Mouse (Mus musculus) embryo, embryonic 11 days (tissue): ENCODE measurements around the gene Brpf3.
"Not testable (repeated sequence)": the region's sequence is repeated elsewhere in the genome, so short reads cannot be mapped to it uniquely, and the experiment has no call there.

Source experiments
- DNase-seq: peaks from one replicate; pipeline ENCODE4 v3.0.0-alpha.2; 2015

Brpf3 gene

DNA sequence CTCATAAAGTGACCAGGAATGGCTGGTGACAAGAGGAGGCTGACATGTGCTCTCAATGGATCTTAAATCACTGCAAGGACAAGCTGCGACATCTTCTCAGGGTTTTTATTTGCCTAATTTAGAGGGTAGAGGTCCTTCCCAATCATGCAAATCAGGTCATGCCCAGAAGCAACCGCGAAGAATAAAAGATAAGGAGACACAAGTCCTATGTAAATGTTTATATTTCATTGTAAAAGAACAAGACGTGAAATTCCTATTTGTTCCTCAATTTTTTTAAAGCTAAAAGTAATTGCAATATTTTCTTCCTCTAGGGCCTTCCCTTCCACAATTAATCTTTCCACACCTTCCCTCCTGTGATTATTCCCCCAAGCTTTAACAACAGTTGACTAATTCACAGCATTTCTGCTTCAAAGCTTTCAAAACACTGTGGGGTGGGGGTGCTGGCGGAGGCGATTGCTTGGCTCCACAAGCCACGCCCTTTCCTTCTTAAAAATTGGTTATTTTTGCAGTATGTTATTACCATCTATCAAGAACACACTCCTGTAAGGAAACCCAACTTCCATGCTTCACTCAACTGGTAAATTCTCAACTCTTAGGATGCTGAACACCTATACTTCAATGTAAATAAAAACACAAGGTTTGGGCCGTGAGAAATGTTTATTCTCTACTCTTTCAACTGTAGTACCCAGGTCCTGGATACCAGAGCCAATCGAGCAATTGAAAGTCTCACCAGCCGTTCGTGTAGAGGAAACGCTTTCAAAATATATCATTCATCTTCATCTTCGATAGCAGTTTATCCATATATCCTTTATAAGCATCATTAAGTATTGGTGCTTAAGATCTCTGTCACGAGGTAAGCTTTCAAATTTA, 1.4 kb upstream of the Brpf3 start:
- DNase-seq, result peak; percentile 34

DNA sequence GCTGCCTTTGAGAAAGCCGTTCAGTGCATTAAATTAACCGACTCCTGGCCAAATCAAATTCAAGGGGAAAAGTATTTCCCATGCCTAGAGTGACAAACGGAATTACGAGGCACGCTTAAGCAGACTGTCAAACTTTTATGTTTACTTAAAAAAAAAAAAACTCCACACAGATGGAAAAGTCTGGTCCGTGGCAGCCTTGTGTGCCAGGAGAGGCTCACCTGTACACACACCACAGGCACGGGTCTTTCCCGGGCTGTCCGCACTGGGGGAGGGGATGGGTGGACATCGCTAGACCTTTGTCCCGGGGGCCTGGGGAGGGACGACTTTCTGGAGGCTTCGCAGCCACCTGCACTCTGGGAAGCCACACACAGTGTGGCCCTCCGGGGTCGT, 614 bp upstream of the Brpf3 start:
- no peak for DNase-seq

DNA sequence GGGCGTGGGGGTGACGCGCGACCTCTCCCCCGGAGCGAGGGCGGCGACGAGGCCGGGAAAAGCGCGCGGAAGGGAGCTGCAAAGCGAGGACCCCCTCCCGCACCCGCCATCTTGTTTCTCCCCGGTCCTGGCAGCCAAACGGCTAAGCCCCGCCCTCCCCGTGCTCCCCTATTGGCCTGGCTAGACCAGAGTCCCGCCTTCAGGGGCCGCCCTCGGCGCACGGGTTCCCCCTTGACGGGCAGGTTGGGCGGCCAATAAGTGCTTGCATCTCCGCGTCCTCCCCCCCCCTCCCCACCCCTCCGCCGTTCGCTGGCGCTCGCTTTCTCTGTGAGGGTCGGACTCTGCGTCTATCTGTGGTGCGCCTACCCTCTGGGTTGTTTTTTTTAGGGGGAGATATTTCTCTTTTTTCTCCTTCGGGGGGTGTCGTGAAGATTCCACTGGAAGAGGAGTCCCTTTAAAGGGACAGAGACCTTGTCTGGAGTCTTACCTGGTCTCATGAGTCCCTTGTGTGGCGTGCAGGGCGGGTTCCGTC, 650 bp downstream of the Brpf3 start:
- DNase-seq, result peak; percentile 100

DNA sequence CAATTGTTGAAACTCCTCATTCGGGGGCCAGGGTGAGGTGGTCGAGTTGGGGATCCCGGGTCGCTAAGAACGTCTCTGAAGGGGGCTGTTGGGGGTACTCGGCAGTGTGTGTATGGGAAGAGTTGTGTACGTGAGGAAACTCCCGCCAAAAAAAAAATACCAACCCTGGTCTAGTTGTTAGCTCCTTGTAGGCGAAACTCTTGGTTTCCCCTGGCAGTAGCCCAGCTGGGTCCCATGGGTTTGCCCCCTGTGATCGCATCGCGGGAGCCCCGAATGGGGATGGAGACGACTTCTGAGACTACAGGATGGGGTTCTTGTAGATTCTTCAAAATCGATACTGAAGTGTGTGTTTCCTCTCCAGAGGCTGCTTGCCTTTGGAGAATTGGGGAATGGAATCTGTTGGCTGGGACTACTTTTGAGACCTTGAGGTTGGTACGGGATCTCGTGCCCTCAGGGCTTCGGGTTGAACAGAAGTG, 1.2 kb downstream of the Brpf3 start:
- DNase-seq, result peak; percentile 62

DNA sequence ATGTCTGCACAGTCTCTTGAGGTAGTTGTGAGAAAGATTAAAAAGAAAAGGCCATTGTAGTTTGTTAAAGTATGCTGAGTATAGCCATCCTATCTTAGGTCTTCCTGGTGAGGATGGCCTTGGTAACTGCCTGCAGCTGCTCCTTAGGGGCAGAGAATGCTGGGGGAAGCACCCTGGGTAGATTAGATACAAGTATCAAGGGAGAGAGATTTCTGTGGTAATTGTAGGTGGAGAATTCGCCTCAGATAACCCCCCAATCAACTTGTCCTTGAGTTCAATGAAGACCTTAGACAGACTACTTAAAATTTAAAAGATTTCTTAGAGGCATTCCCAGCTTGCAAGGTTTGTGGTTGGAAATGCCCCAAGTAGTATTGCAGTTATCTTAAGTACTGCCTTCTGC, 2.4 kb downstream of the Brpf3 start:
- DNase-seq, result no peak

DNA sequence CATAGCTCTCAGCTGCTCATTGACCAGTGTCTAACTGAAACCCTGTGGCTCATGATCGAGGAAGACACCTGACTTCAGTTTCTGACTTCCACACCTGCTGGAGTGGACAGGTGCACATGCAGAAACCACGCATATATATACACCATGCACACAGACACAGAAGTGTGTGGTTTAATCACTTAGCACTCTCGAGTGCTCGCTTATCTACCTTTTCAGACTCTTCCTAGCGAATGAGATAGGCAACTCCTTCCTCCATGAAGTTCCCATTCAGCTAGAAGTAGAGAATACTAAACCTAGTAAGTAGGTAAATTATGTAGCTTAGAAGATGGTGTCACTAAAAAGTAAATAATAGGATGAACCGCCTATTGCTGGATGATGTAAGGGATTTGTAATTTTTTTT, 4.1 kb downstream of the Brpf3 start:
- DNase-seq, result no peak

DNA sequence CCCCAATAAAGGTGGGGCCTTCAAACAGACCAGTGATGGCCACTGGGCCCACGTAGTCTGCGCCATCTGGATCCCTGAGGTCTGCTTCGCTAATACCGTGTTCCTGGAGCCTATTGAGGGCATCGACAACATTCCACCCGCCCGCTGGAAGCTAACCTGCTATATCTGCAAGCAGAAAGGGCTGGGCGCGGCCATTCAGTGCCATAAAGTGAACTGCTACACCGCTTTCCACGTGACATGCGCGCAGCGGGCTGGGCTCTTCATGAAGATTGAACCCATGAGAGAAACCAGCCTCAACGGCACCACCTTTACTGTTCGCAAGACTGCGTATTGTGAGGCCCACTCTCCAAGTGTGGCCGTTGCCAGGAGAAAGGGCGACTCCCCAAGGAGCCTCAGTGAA, 5.9 kb downstream of the Brpf3 start:
- no peak for DNase-seq

DNA sequence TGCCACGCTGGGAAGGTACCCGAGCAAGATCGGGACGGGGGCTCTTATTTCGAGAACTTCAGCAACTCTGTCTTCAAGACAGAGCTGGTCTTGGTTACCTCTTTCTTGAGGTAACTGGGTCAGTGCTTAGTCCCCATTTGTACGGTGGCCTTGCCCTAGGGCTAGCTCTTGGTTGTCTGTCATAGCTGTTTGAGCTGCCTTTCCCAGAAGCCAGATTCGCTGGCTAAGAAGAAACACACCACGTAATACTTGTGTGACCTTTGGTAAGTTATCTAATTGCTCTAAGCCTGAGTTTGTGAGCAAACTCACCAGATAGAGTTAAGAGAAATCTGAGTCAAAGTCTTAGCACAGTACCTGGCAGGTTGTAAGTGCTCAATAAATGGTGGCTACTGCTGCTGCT, 7.8 kb downstream of the Brpf3 start:
- DNase-seq, result no peak

DNA sequence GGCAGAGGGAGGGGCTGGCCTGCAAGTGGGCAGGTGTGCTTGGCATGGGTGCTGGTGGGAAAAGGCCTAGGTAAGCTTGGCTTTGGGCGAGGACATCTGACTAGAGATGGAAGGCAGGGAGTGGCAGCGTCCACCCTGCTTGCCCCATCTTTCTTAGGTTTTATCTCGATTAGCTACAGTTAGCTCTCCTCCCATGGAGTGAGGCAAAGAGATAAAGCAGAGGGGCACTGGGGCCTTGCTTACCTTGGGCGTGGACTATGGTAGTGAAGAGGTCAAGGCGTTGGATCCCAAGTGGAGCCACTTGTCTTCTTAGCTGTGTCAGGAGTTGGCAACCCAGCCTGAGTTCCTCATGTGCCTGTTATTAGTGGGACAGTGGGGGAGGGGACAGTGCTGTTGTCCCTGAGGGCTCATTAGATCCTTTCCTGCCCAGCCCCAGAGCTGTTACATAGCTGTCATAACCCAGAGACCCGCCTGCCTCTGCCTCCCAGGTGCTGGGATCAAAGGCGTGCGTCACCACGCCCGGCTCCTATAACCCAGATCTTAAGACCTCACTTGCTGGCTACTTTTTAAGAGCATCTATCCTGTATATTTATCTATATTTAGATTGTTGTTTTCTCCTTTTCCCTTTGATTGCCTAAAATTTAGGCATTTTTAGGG, 8.4 kb downstream of the Brpf3 start:
- no peak for DNase-seq

DNA sequence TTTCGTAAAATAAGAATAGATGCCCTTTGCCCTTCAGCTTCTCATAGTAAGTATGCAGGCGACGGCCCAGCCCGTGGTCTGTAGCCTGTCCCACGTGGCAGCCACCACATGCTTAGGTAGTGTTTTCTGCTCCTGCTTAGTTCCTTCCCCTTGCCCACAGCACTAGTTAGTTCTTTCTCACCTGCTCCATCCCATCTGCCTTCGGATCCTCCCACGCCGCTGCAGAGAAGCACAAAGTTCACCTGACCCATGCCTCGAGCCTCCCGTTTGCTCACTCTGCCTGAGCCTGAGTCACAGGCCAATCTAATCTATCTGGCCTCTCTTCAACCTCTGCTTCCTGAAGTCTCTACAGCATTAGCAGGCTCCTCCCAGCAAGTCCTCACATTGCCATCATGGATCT, 11.5 kb downstream of the Brpf3 start:
- DNase-seq, result no peak

DNA sequence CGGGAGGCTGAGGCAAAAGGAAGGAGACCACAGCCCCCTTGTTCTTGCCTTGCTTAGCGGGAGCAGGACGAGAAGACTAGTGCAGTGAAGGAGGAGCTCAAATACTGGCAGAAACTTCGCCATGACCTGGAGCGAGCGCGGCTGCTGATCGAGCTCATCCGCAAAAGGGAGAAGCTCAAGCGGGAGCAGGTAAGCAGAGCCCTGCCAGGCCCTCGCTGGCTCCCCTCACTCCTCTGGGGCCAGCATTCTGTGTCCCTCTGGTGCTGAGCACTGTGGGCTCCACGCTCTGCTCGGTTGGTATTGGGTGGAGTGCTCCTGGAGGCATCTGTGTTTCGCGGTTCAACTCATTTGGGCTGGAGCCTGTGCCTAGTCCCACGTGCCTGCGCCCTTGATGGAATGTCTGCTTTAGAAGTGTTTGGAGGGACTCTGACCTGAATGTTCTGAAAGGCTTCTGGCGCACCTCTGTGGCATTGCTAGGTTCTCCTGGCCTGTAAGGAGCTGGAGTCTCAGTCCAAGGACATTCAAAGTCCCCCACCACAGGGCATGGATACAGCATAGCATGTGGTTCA, 13.7 kb downstream of the Brpf3 start:
- no peak for DNase-seq

DNA sequence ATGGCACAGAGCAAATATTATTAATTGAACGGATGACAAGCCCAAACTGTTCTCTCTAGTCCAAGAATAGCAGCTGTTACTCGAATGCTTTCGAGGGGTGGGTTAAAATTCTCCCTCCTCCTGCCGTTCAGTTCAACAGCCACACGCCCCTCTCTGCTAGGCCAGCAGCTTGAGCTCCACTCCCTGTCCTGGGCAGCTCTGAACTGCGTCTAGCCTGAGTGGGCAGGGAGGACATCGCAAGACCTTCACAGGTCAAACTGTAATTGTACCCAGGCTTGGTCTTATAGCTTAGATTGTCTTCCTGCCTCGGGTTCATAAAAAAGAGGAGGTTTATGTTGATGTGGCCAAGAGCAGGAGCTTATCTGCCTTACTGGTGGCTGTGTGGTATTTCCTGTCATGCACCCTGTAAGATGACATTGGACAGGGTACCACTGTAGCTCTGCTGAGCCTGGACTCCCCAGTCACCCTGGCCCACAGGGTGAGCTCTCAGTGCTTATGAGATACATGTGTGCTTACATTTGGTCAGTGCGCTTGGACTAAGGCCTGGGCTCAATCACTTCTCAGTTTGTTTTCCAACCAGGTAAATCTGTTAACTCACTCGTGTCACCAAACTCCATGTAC, 14.6 kb downstream of the Brpf3 start:
- no peak for DNase-seq

DNA sequence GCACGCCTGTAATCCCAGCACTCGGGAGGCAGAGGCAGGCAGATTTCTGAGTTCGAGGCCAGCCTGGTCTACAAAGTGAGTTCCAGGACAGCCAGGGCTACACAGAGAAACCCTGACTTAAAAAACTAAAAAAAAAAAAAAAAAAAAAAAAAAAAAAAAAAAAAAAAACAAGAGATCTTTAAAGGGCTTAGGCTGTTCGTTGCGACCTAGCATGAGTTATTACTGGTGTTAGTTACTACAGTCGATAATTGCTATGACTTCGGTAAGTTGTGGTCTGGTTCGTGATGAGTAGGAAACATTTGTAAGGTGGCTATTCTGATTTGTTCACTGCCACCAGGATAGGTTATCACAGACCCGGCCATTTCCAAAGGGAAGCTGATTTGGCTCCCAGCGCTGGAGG, 15.4 kb downstream of the Brpf3 start:
- DNase-seq, result not testable (repeated sequence)

DNA sequence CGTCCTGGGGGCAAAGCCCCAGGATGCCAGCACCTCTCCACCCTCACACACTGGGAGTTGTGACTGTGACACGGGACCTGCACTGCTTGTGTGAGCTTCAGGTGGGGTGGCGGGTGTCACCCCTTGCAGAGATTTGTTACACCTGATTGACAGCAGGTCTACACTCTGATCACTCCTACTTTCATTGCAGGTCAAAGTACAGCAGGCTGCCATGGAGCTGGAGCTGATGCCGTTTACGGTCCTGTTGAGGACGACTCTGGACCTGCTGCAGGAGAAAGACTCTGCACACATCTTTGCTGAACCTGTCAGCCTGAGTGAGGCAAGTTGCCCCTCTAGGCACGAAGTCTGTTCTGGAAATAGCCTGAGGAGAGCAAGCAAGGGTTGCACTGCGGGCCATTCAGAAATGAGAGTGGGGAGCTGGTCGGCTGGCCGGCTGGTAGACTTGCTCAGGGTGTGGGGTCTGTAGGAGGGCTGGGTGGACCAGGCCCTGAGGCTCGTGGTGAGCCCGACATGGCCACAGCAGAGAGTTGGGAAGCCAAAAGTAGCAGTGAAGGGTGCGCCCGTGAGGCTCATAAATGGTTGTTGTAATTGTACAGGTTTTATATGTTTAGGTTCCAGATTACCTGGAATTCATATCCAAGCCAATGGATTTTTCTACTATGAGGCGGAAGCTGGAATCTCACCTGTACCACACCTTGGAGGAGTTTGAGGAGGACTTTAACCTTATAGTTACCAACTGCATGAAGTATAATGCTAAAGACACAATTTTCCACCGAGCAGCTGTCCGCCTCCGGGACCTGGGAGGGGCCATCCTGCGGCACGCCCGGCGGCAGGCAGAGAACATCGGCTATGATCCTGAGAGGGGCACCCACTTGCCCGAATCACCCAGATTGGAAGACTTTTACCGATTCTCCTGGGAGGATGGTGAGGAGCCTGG, 16.3 kb downstream of the Brpf3 start:
- DNase-seq, result no peak

DNA sequence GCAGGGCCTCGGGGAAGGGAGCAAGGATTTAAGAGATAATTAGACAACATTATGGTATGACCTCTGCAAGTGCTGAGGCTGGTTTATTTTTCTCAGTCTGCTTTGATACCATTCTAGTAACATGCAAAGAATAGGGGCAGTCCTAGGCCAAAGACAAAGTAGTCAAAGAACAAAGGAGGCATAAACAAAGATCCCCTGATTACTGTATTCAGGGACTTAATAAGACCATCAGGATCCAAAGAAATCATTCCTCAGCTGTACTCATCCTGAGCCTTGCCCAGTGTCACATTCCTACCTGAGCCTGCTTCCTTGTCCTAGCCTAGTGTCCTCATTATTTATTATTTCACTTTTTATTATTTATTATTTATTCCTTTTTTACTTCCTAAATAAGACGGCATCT, 19.3 kb downstream of the Brpf3 start:
- no peak for DNase-seq

DNA sequence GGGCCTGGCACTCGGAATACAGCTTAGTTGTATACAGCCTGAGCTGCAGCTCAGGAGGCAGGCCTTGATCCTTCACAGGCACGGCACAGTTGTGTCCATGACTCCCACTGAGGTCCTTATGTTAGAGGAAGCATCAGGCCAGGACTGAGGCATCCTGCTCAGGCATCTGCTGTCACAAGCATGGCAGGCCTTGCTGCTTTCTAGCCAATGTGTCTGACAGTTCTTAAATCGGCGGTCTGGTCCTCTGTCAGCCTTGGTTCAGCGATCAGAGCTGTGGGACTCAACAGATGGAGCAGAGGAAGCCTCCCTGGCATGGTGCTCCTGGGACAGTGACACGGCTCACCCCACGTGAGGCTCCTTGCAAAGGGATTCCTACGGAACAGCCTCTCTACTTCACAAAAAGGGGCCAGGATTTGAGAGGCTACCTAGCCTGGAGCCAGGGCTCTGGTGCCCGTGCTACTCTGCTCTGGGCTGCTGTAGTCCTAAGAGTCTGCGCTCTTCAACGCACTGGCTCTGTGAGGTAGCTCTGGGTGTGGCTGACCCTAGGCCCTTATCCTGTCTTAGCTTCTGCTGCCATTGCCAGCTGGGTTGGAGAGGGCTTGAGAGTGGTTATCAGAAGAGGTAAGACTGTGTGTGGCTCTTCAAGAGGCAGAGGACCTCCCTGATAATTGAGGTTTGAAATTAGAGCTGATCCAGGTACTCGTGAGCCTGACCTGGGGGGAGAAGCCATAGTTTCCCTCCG, 22.3 kb downstream of the Brpf3 start:
- DNase-seq, result no peak

DNA sequence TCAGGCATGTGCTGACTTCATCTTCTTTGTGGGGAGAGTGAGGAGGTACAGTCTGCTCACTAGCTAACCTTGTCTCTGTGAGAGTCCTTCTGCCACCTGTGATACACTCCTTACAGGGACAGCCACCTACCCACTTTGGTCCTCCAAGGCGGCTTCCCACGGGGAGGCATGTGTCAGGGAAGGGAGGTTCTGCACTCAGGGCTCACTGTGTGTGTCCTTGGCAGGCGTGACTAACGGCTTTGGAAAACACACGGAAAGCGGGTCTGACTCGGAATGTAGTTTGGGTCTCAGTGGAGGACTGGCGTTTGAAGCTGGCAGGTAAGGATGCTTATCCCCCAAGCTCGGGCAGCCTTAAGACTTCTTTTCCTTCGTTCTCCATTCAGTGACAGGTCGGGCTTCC, 22.9 kb downstream of the Brpf3 start:
- no peak for DNase-seq

DNA sequence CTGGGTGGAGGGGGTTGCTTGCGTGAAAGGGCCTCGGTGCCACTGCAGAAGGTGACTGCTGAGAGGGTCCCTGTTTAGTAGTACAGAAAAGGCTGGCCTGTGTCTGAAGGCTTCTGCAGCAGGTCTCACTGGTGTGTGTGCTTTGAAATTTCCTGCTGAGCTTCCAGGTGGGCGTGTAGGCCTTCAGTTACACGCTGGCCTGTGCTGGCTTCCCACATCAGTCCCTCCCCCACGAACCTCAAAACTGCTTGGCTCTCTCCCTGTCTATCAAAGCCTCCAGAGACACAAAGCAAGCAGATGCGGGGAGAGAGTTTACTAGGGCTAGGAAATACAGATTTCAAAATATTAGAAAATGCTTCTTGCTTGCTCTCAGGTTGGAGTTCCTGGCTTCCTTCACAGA, 24.0 kb downstream of the Brpf3 start:
- no peak for DNase-seq

DNA sequence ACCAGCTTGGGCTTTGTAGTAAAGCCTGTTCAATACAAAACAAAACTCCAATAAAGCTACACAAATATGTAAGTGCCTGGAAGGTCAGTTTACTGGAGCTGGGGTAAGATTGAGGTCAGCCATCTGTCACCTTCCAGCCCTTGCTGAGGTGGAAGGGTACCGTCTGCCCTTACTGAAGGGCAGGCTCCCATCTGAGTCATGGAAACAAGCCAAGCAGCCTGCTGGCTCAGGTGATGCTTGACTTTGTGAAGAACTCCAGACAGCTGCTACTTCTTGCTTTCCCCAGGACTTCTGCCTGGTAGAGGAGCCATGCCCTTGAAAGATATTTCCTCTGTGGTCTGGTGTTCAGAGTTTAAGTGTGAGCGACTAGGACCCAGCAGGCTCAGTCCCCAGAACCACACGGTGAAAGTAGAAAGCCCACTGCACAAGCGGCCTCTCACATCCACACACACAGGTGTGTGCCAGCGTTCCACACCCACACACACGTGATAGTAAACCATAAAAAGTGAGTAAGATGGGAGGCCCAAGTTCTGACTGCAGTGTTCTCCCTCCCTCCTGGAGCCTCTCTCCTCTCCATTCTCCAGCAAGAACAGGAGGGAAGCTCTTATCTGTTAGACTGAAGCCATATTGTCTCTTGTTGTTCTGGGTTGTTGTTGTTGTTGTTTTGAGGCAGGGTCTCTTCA, 24.6 kb downstream of the Brpf3 start:
- no peak for DNase-seq

DNA sequence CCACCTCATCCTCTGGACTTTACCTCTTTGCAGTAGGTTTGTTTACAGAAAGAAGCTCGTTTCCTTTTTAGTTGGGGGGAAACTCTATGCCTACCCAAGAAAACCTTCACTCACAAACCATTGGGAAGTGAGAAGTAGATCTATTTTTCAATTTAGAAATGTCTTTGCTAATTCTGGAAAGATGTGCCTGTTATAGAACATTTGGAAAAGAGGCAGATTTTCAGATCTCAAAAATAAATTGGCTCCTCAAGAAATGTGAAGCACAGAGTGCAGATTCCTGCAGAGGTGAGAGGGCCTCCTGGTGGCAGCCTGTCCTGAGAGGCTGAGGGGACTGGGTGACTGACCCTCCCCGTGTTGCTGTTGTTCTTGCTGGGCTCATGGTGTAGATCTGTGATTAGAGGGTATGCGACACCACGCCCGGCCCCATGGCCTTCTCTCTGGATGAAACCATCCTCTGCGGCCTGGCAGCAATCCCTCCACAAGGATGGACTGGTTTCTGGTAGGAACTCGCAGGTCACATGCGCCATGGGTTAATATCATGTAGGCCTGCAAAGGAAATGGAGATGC, 26.9 kb downstream of the Brpf3 start:
- DNase-seq, result no peak

DNA sequence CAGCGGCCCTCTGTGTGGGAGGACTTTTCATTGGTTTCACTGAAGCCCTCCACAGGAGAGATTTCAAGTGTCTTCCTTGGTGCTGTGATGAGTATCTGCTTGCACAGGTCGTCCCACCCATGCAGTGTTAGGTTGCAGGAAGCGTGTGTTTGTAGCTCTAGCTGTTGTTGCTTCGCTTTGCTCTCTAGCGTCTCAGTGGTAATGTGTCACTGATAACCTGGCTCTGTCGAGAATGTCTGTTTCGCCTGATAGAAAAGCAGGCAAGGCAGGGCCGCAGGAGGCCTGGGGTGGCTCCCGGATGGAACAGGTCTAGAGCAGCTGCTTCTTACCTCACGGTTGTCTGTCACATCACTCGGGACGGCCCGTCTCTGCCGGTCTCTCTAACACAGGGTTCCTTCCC, 28.2 kb downstream of the Brpf3 start:
- DNase-seq, result no peak
